Mouse (Mus musculus): ENCODE results near the gene Uba52. TPM values are rescaled to one million over a fixed set of nuclear protein-coding genes. Genes with fewer than 3 reads are reported as not detected.

The Uba52 gene
- polyA plus RNA-seq, 1 experiment: 835 TPM

- TF ChIP-seq POLR2A (IDR thresholded peaks at IDR 0.05; ENCODE audit: low read depth, low read length) (no peak), CTCF (conservative IDR thresholded peaks at IDR 0.05; ENCODE audit: insufficient read depth, insufficient read length, low read depth, low read length) (no peak)
Measured at GRCm38 (mm10) chr8:70458462-70458861, 52.1 kb downstream of the Uba52 start.

More at GRCm38 (mm10) chr8:70458462-70458861, 52.1 kb downstream of the Uba52 start:
- no peak for DNase-seq
- H3K27ac ChIP-seq (ENCODE audit: insufficient read depth, low read depth, low read length): no peak overlapping the region
- no peaks in the 10 kb centered on the region for H3K36me3 ChIP-seq (ENCODE audit: control insufficient read depth, insufficient read depth, low read length)
- 79% methylated on average over 3 of the region's 3 CpGs for WGBS
- H3K27me3 ChIP-seq (replicated peaks; ENCODE audit: control insufficient read depth, insufficient read depth, low read length): no peaks in the 10 kb centered on the region
- H3K4me3 ChIP-seq (ENCODE audit: insufficient read depth, low read depth, low read length): no peak overlapping the region
- H3K4me1 ChIP-seq (ENCODE audit: control insufficient read depth, insufficient read depth, low read length): no peaks in the 10 kb centered on the region

Other genes with a start within 250 kb of the Uba52 start
- gene Homer3, start 228.0 kb downstream of the Uba52 start, polyA plus RNA-seq (2012; rRNA removed): 22.4 and 23.7 TPM in 2 replicates
- 38.8 and 42.0 TPM in 2 replicates for gene Ddx49, start 208.3 kb downstream of the Uba52 start, polyA plus RNA-seq (2012; rRNA removed)
- gene Cope, start 208.3 kb downstream of the Uba52 start, polyA plus RNA-seq (2012; rRNA removed): 277 and 300 TPM in 2 replicates
- gene Cers1, start 195.0 kb downstream of the Uba52 start, polyA plus RNA-seq (2012; rRNA removed): 0.58 and 0.66 TPM in 2 replicates
- 0.08 TPM in 1 of 2 replicates, not detected in the other for gene Gdf1, start 181.0 kb downstream of the Uba52 start, polyA plus RNA-seq (2012; rRNA removed)
- gene Upf1, start 157.5 kb downstream of the Uba52 start, polyA plus RNA-seq (2012; rRNA removed): 25.8 and 27.4 TPM in 2 replicates
- 1.6 and 2.8 TPM in 2 replicates for gene Comp, start 137.2 kb downstream of the Uba52 start, polyA plus RNA-seq (2012; rRNA removed)
- 16.8 and 18.1 TPM in 2 replicates for gene Crtc1, start 71.2 kb downstream of the Uba52 start, polyA plus RNA-seq (2012; rRNA removed)
- 20.2 and 29.7 TPM in 2 replicates for gene Klhl26, start 33.8 kb downstream of the Uba52 start, polyA plus RNA-seq (2012; rRNA removed)
- gene Tmem59l, start 23.4 kb downstream of the Uba52 start, polyA plus RNA-seq (2012; rRNA removed): 0.20 and 0.44 TPM in 2 replicates
- 2.6 TPM in 2 replicates for gene Crlf1, start 17.6 kb downstream of the Uba52 start, polyA plus RNA-seq (2012; rRNA removed)
- 161 and 177 TPM in 2 replicates for gene Rex1bd, start 4.0 kb downstream of the Uba52 start, polyA plus RNA-seq (2012; rRNA removed)
- gene Fkbp8, start 16.9 kb upstream of the Uba52 start, polyA plus RNA-seq (2012; rRNA removed): 320 and 410 TPM in 2 replicates
- 151 TPM in 2 replicates for gene Kxd1, start 17.2 kb upstream of the Uba52 start, polyA plus RNA-seq (2012; rRNA removed)
- 16.4 and 18.1 TPM in 2 replicates for gene Ell, start 28.7 kb upstream of the Uba52 start, polyA plus RNA-seq (2012; rRNA removed)
- 127 and 159 TPM in 2 replicates for gene Isyna1, start 83.6 kb upstream of the Uba52 start, polyA plus RNA-seq (2012; rRNA removed)
- gene Ssbp4, start 98.1 kb upstream of the Uba52 start, polyA plus RNA-seq (2012; rRNA removed): 84.9 and 123 TPM in 2 replicates
- 3.2 and 3.5 TPM in 2 replicates for gene Lrrc25, start 105.4 kb upstream of the Uba52 start, polyA plus RNA-seq (2012; rRNA removed)
- gene Gdf15, start 121.7 kb upstream of the Uba52 start, polyA plus RNA-seq (2012; rRNA removed): 11.2 and 17.8 TPM in 2 replicates
- gene Pgpep1, start 149.6 kb upstream of the Uba52 start, polyA plus RNA-seq (2012; rRNA removed): 296 TPM in 2 replicates
- 106 and 120 TPM in 2 replicates for gene Lsm4, start 162.4 kb upstream of the Uba52 start, polyA plus RNA-seq (2012; rRNA removed)
- 158 and 201 TPM in 2 replicates for gene Jund, start 188.1 kb upstream of the Uba52 start, polyA plus RNA-seq (2012; rRNA removed)
- 0.03 and 0.12 TPM in 2 replicates for gene Iqcn, start 192.7 kb upstream of the Uba52 start, polyA plus RNA-seq (2012; rRNA removed)
- gene Gm3336, start 207.7 kb upstream of the Uba52 start, polyA plus RNA-seq (2012; rRNA removed): 0.61 and 0.99 TPM in 2 replicates
- 81.6 and 113 TPM in 2 replicates for gene Pde4c, start 212.9 kb upstream of the Uba52 start, polyA plus RNA-seq (2012; rRNA removed)
- 29.7 and 31.1 TPM in 2 replicates for gene Rab3a, start 243.9 kb upstream of the Uba52 start, polyA plus RNA-seq (2012; rRNA removed)

All from kidney, adult 2 months (tissue).